Mouse (Mus musculus) brain, embryonic 14.5 days (tissue): ENCODE data around the gene Qser1.
A peak's percentile ranks its signal among the peaks of the same experiment; 100 is the strongest.

Experiments
- CTCF ChIP-seq: fragments of 200-500 bp; IDR thresholded peaks from 2 replicates; pipeline ENCODE4 v1.5.1; 2012; ENCODE audit warnings: inconsistent platforms, mild to moderate bottlenecking, moderate library complexity, borderline replicate concordance; ENCODE audit not compliant: insufficient read depth, insufficient read length; ENCODE audit errors: extremely low read depth
- POLR2A ChIP-seq: fragments of 200-500 bp; IDR thresholded peaks from 2 replicates; pipeline ENCODE4 v1.6.1; 2012; ENCODE audit warnings: mild to moderate bottlenecking, inconsistent platforms, borderline replicate concordance; ENCODE audit not compliant: poor library complexity, insufficient read depth, insufficient read length, severe bottlenecking; ENCODE audit errors: extremely low read depth

GRCm38 (mm10) chr2:104742741-104743064 is 73.9 kb downstream of the Qser1 start, which contains the start of gene Depdc7:
- TF ChIP-seq CTCF = no peak
- TF ChIP-seq POLR2A = 0 out of 2 replicates have a peak, but pooled peaks have one; percentile 24
